Mouse (Mus musculus) liver, embryonic 14.5 days (tissue): ENCODE measurements around the gene Zfp365. TPM values are rescaled to one million over a fixed set of nuclear protein-coding genes. Genes with fewer than 3 reads are reported as not detected.
A peak's percentile ranks its signal among the peaks of the same experiment; 100 is the strongest.

Source experiments
- ATAC-seq: fragments of 200-750 bp; cut with Nextera tagmentation; 2 replicates; pipeline ENCODE4 v1.8.0; 2017; ENCODE audit warnings: moderate number of reproducible peaks, mild to moderate bottlenecking, moderate library complexity; ENCODE audit not compliant: insufficient read depth
- DNase-seq, 3 experiments: peaks; one replicate each; pipeline ENCODE4 v3.0.0-alpha.2; 2012 to 2013; ENCODE audit warnings: low read depth in 3 of 3, low spot score in 3 of 3
- H3K27ac ChIP-seq: fragments of 300-500 bp; sonication (generic); 2 replicates; pipeline ENCODE4 v1.5.1; 2014; ENCODE audit warnings: moderate library complexity, mild to moderate bottlenecking, control low read depth, inconsistent platforms
- H3K27me3 ChIP-seq: fragments of 300-500 bp; sonication (generic); 2 replicates; pipeline ENCODE4 v1.6.1; 2014; ENCODE audit warnings: mild to moderate bottlenecking, low read length, moderate library complexity; ENCODE audit not compliant: control insufficient read depth, insufficient read depth
- H3K36me3 ChIP-seq: fragments of 300-500 bp; sonication (generic); replicated peaks from 2 replicates; pipeline ENCODE4 v1.6.1; 2014; ENCODE audit warnings: low read depth; ENCODE audit not compliant: control insufficient read depth, insufficient read depth
- H3K4me1 ChIP-seq, 2 experiments: fragments of 200-500 bp in 1 of 2; fragments of 300-500 bp in 1 of 2; sonication (generic) in 1 of 2; replicated peaks; 2 replicates each; pipeline ENCODE4 v1.6.1; 2012 to 2014; ENCODE audit warnings: antibody characterized with exemption in 1 of 2, inconsistent platforms in 1 of 2, low read length in 1 of 2; ENCODE audit not compliant: control insufficient read depth in 2 of 2, insufficient read depth in 2 of 2
- H3K4me2 ChIP-seq: fragments of 300-500 bp; sonication (generic); 2 replicates; pipeline ENCODE4 v1.6.1; 2014; ENCODE audit warnings: low read depth, mild to moderate bottlenecking, control low read depth, moderate library complexity
- H3K4me3 ChIP-seq, 2 experiments: fragments of 200-500 bp in 1 of 2; fragments of 300-500 bp in 1 of 2; sonication (generic) in 1 of 2; 2 replicates each; pipeline ENCODE4 v1.5.1; 2012 to 2014; ENCODE audit warnings: low read depth in 2 of 2, low read length in 2 of 2, mild to moderate bottlenecking in 2 of 2, control low read depth in 1 of 2, inconsistent platforms in 1 of 2, moderate library complexity in 1 of 2; ENCODE audit not compliant: insufficient read depth in 1 of 2
- H3K9ac ChIP-seq: fragments of 300-500 bp; sonication (generic); replicated peaks from 2 replicates; pipeline ENCODE4 v1.6.1; 2014; ENCODE audit warnings: mild to moderate bottlenecking, control low read depth, moderate library complexity
- H3K9me3 ChIP-seq: fragments of 300-500 bp; sonication (generic); 2 replicates; pipeline ENCODE4 v1.6.1; 2016; ENCODE audit warnings: low read length, mixed read lengths; ENCODE audit not compliant: control insufficient read depth
- CTCF ChIP-seq: IDR thresholded peaks from 2 replicates; pipeline ENCODE4 v1.5.1; 2016; ENCODE audit warnings: antibody characterized with exemption, low read depth, control low read depth
- EP300 ChIP-seq: IDR thresholded peaks from 2 replicates; pipeline ENCODE4 v1.6.1; 2016; ENCODE audit warnings: antibody characterized with exemption, low read depth
- WGBS: fragments of 180-500 bp; shearing (Covaris S2); extraction: QIAGEN DNeasy Blood & Tissue Kit; methylation state at CpG from one replicate; pipeline ENCODE4 v1.1.7; 2014; ENCODE audit not compliant: insufficient replicate concordance; 5-methylcytosine and 5-hydroxymethylcytosine counted together
- polyA plus RNA-seq, 2 experiments: library from polyadenylated mRNA; depleted of rRNA in 1 of 2; stranded (reverse) in 1 of 2; unstranded in 1 of 2; fragments of >200 nt; fragmentation: Nextera tagmentation in 1 of 2; extraction: Ambion mirVana in 1 of 2; gene quantifications; 2 replicates each; pipeline versions ENCODE4 v1.2.1 to v1.2.3; 2012 to 2014

Zfp365 gene
- polyA plus RNA-seq, 2 experiments, result 0.01 to 0.03 TPM

DNA sequence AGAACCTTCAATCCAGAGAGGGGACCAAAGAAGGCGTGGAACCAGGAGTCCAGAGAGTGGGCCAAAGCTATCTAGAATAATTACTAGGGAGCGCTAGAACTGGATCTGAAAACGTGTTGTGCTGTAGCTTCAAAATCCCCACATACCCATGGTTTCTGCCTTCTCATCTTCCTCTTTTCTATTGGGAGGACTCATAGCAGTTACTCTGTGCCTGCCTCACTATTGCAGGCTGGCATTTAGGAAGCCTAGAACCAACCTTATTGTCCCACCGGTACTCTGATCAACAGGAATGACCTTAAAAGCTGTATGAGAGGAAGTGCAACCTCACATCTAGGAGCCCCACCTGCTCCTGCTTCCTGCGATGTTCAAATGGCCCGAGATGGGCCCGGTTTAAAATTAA lies 16.1 kb upstream of the Zfp365 start:
- 51% methylated on average over 7 of the region's 7 CpGs for WGBS
- H3K4me2 ChIP-seq, result no peak overlapping the region
- no peak overlapping the region for H3K9ac ChIP-seq
- H3K4me3 ChIP-seq, result no peak overlapping the region
- no peaks in the 10 kb centered on the region for H3K36me3 ChIP-seq
- no peak for ATAC-seq
- H3K27ac ChIP-seq, result no peak overlapping the region
- H3K9me3 ChIP-seq, result no peaks in the 10 kb centered on the region
- H3K4me1 ChIP-seq, result no peaks in the 10 kb centered on the region
- H3K27me3 ChIP-seq, result no peaks in the 10 kb centered on the region
- TF ChIP-seq CTCF (no peak), EP300 (no peak)
- no peak for DNase-seq

DNA sequence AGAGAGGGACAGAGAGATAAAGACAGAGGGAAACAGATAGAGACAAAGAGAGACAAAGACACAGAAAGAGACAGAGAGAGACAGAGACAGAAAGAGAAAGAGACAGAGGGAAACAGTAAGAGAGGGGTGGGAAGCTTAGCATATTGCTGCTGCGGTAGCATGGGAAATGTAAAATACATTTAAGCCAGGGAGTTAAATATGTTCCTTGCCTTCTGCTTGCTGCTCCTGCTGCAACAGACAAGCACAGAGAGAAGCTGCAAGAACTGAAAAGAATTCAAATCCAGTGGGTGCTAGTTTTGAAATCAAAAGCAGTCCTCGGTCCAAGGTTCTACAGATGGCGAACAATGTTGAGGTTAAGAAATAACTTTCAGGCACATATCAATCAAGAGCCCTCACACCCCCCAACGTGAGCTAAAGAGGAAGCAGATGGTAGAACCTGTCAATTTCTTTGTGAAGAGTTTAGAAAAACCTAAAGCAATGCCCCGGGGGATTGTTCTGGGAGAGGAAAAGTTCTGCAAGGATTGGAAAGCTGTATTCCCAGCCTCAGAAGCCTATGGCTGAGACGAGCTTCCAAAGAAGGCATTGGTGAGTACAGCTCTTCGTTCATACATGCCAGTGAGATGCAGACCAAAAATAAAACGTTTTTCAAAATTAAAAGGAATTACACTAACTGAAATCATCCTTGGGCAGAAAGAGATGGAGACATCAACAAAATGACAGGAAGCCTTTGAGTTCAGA lies 15.4 kb upstream of the Zfp365 start:
- Histone ChIP-seq H3K4me1 (no peaks in the 10 kb centered on the region), H3K9ac (no peak overlapping the region), H3K4me3 (no peak overlapping the region), H3K36me3 (no peaks in the 10 kb centered on the region), H3K4me2 (no peak overlapping the region), H3K27me3 (no peaks in the 10 kb centered on the region), H3K9me3 (no peaks in the 10 kb centered on the region), H3K27ac (no peak overlapping the region)
- TF ChIP-seq EP300 (no peak), CTCF (no peak)
- 43% methylated on average over 8 of the region's 8 CpGs for WGBS
- DNase-seq, result no peak
- ATAC-seq, result no peak

GRCm38 (mm10) chr10:67924030-67924429 lies 11.6 kb upstream of the Zfp365 start:
- H3K9ac ChIP-seq, result no peak overlapping the region
- H3K27ac ChIP-seq, result no peak overlapping the region
- H3K4me3 ChIP-seq, result no peak overlapping the region
- ATAC-seq (no peak), DNase-seq (no peak)
- 46% methylated on average over 7 of the region's 7 CpGs for WGBS
- no peaks in the 10 kb centered on the region for H3K9me3 ChIP-seq
- TF ChIP-seq CTCF, result peak; percentile 68
- TF ChIP-seq EP300, result no peak
- H3K27me3 ChIP-seq, result no peaks in the 10 kb centered on the region
- H3K4me1 ChIP-seq, result no peaks in the 10 kb centered on the region
- H3K36me3 ChIP-seq, result no peaks in the 10 kb centered on the region
- H3K4me2 ChIP-seq, result no peak overlapping the region

GRCm38 (mm10) chr10:67921777-67922176 lies 9.3 kb upstream of the Zfp365 start:
- DNase-seq, result no peak
- H3K4me1 ChIP-seq, result no peaks in the 10 kb centered on the region
- no peak overlapping the region for H3K4me3 ChIP-seq
- no peak for ATAC-seq
- no peak overlapping the region for H3K27ac ChIP-seq
- 72% methylated on average over 6 of the region's 6 CpGs for WGBS
- no peaks in the 10 kb centered on the region for H3K27me3 ChIP-seq
- no peak overlapping the region for H3K9ac ChIP-seq
- no peak for TF ChIP-seq EP300
- no peak for TF ChIP-seq CTCF
- H3K9me3 ChIP-seq, result no peaks in the 10 kb centered on the region
- H3K36me3 ChIP-seq, result no peaks in the 10 kb centered on the region
- no peak overlapping the region for H3K4me2 ChIP-seq

DNA sequence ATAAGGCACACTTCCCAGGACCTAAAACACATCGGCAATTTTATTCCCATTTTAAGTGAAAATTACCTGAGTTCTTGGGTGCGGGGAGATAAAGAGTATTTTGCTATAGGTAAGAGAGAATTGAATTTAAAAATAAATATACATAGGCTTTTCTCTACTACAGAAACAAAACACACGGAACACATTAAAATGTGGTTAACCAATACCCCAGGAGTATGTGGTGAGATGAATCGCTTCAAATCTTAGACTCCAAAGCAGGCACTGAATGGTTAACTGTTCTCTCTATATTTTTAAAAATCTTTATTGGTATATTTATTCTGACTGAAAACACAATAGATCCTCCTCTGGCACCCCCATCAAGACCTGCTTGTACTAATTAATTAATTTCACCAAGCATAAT lies 7.2 kb upstream of the Zfp365 start:
- no peaks in the 10 kb centered on the region for H3K4me1 ChIP-seq
- 74% methylated on average over 4 of the region's 4 CpGs for WGBS
- no peak overlapping the region for H3K4me2 ChIP-seq
- no peak overlapping the region for H3K4me3 ChIP-seq
- no peak overlapping the region for H3K9ac ChIP-seq
- H3K27me3 ChIP-seq, result no peaks in the 10 kb centered on the region
- no peak overlapping the region for H3K27ac ChIP-seq
- no peak for TF ChIP-seq EP300
- no peak for TF ChIP-seq CTCF
- no peak for DNase-seq
- H3K36me3 ChIP-seq, result no peaks in the 10 kb centered on the region
- ATAC-seq, result no peak
- H3K9me3 ChIP-seq, result no peaks in the 10 kb centered on the region
